Mouse (Mus musculus) megakaryocyte, embryonic 14.5 days (primary cell): ENCODE data around the gene Olfr344.

Experiments
- FLI1 ChIP-seq: IDR thresholded peaks from 2 replicates; pipeline ENCODE4 v1.6.1; 2012; ENCODE audit warnings: low read length, inconsistent platforms, mixed read lengths
- GATA1 ChIP-seq: IDR thresholded peaks from 3 replicates; pipeline ENCODE4 v1.6.1; 2012; ENCODE audit warnings: mixed read lengths, low read length, inconsistent platforms, borderline replicate concordance

GRCm38 (mm10) chr2:36565156-36565555 lies 1.3 kb upstream of the Olfr344 start:
- TF ChIP-seq GATA1 (no peak), FLI1 (no peak)
